Comparison of ENCODE assay signal across 18 mouse cellular contexts in genomic region chr2:5203146-5203545, GRCm38 (mm10).
"Had no signal": no experiment of that assay in that cellular context is flagged by ENCODE, and none has a peak within 500 bp of the region (broad histone marks: within the 10 kb centered on the region; RNA-seq: fewer than 3 reads in every experiment).

No protein-coding gene starts in this region.

- H3K27ac ChIP-seq: midbrain, embryonic 10.5 days; midbrain, embryonic 12.5 days; neural tube, embryonic 13.5 days; neural tube, embryonic 15.5 days had no signal

- H3K36me3 ChIP-seq: midbrain, embryonic 10.5 days; midbrain, embryonic 12.5 days; neural tube, embryonic 13.5 days; neural tube, embryonic 15.5 days had no signal

- H3K9me3 ChIP-seq: midbrain, embryonic 10.5 days; midbrain, embryonic 12.5 days; neural tube, embryonic 13.5 days; neural tube, embryonic 15.5 days had no signal

- H3K27me3 ChIP-seq: midbrain, embryonic 12.5 days; neural tube, embryonic 13.5 days; neural tube, embryonic 15.5 days had no signal

- H3K4me2 ChIP-seq: lung, embryonic 14.5 days; midbrain, embryonic 12.5 days; neural tube, embryonic 13.5 days; neural tube, embryonic 15.5 days had no signal

- ATAC-seq: midbrain, embryonic 16.5 days had no signal

- H3K4me1 ChIP-seq: midbrain, embryonic 10.5 days; midbrain, embryonic 12.5 days; neural tube, embryonic 13.5 days; neural tube, embryonic 15.5 days had no signal

- H3K9ac ChIP-seq: lung, embryonic 14.5 days; midbrain, embryonic 12.5 days; neural tube, embryonic 13.5 days; neural tube, embryonic 15.5 days had no signal

- H3K4me3 ChIP-seq: midbrain, embryonic 10.5 days; midbrain, embryonic 12.5 days; myocyte; neural tube, embryonic 13.5 days; neural tube, embryonic 15.5 days had no signal

- DNase-seq: lung, adult 18-20 months; lung, embryonic 14.5 days; lung, postnatal 10 days; lung, postnatal 4 days; midbrain, embryonic 14.5 days; retina, postnatal 1 day; right cerebral cortex, postnatal 14 days; right cerebral cortex, postnatal 4 days; spleen, adult 18-20 months; thymus, adult 18-20 months; thymus, postnatal 14 days; thymus, postnatal 36 days had no signal
